Mouse (Mus musculus) limb, embryonic 11.5 days (tissue): ENCODE data around the gene Sox15. TPM values are rescaled to one million over a fixed set of nuclear protein-coding genes. Genes with fewer than 3 reads are reported as not detected.
A peak's percentile ranks its signal among the peaks of the same experiment; 100 is the strongest.
"Not testable (repeated sequence)": the region's sequence is repeated elsewhere in the genome, so short reads cannot be mapped to it uniquely, and the experiment has no call there.

Experiments used
- ATAC-seq: fragments of 200-750 bp; cut with Nextera tagmentation; 2 replicates; pipeline ENCODE4 v1.8.0; 2017; ENCODE audit warnings: low read depth; ENCODE audit not compliant: insufficient number of reproducible peaks, low FRiP score, low TSS enrichment
- DNase-seq: peaks from one replicate; pipeline ENCODE4 v3.0.0-alpha.2; 2015; ENCODE audit warnings: low spot score
- H3K27ac ChIP-seq: fragments of 300-500 bp; sonication (generic); replicated peaks from 2 replicates; pipeline ENCODE4 v1.5.1; 2014; ENCODE audit warnings: low read depth, mild to moderate bottlenecking, low read length
- H3K27me3 ChIP-seq: fragments of 300-500 bp; sonication (generic); 2 replicates; pipeline ENCODE4 v1.6.1; 2014; ENCODE audit warnings: mild to moderate bottlenecking, low read length, mixed read lengths; ENCODE audit not compliant: control insufficient read depth, insufficient read depth
- H3K36me3 ChIP-seq: fragments of 300-500 bp; sonication (generic); 2 replicates; pipeline ENCODE4 v1.6.1; 2014; ENCODE audit warnings: mild to moderate bottlenecking, low read length, moderate library complexity, mixed read lengths; ENCODE audit not compliant: control insufficient read depth, insufficient read depth
- H3K4me1 ChIP-seq: fragments of 300-500 bp; sonication (generic); 2 replicates; pipeline ENCODE4 v1.6.1; 2014; ENCODE audit warnings: low read length, mixed read lengths; ENCODE audit not compliant: control insufficient read depth, insufficient read depth
- H3K4me2 ChIP-seq: fragments of 300-500 bp; sonication (generic); 2 replicates; pipeline ENCODE4 v1.6.1; 2014; ENCODE audit warnings: low read depth, mild to moderate bottlenecking, moderate library complexity; ENCODE audit not compliant: severe bottlenecking
- H3K4me3 ChIP-seq: fragments of 300-500 bp; sonication (generic); 2 replicates; pipeline ENCODE4 v1.5.1; 2014; ENCODE audit warnings: low read depth, low read length
- H3K9ac ChIP-seq: fragments of 300-500 bp; sonication (generic); 2 replicates; pipeline ENCODE4 v1.6.1; 2014; ENCODE audit warnings: mild to moderate bottlenecking, low read length
- H3K9me3 ChIP-seq: fragments of 300-500 bp; sonication (generic); 2 replicates; pipeline ENCODE4 v1.6.1; 2016; ENCODE audit warnings: low read length; ENCODE audit not compliant: control insufficient read depth
- WGBS: fragments of 180-500 bp; shearing (Covaris S2); extraction: QIAGEN DNeasy Blood & Tissue Kit; methylation state at CpG from one replicate; pipeline ENCODE4 v1.1.7; 2014; 5-methylcytosine and 5-hydroxymethylcytosine counted together
- polyA plus RNA-seq: library from polyadenylated mRNA; unstranded; fragments of >200 nt; fragmentation: Nextera tagmentation; extraction: Ambion mirVana; gene quantifications from 2 replicates; pipeline ENCODE4 v1.2.1, GENCODE M21; 2014

Sox15 gene
- polyA plus RNA-seq, 1 experiment from 2014 or later, result 0.17 TPM

DNA sequence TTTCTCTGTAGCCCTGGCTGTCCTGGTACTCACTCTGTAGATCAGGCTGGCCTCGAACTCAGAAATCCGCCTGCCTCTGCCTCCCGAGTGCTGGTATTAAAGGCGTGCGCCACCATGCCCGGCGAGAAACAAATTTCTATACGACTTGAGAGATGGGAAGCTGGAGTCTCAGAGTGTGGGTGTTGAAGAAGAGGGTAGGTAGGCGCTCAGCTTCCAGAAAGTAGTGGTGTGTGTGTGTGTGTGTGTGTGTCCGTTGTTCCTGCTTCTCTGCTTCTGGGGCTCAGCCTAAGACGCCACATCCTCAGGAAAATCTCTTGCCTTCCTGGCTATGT is 40.9 kb upstream of the Sox15 start:
- not testable (repeated sequence) for H3K36me3 ChIP-seq, H3K27me3 ChIP-seq, H3K9ac ChIP-seq, H3K27ac ChIP-seq, ATAC-seq, H3K4me3 ChIP-seq, H3K4me2 ChIP-seq, H3K4me1 ChIP-seq, H3K9me3 ChIP-seq, DNase-seq
- 52% methylated on average over 11 of the region's 11 CpGs for WGBS

- DNase-seq, result no peak
- H3K9ac ChIP-seq, result no peak overlapping the region; the same call in 1 of the 2 replicates
- H3K36me3 ChIP-seq, result no peaks in the 10 kb centered on the region
- H3K27me3 ChIP-seq, result no peaks in the 10 kb centered on the region
- H3K9me3 ChIP-seq, result no peaks in the 10 kb centered on the region
- no peak overlapping the region for H3K27ac ChIP-seq
- peaks cover 3% of the 10 kb centered on the region; the same call in 1 of the 2 replicates for H3K4me1 ChIP-seq
- no peak overlapping the region for H3K4me3 ChIP-seq
- ATAC-seq, result no peak
- no peak overlapping the region for H3K4me2 ChIP-seq
- whole genome bisulfite sequencing, result 53% methylated on average over 10 of the region's 10 CpGs
These were observed 38.3 kb upstream of the Sox15 start for GRCm38 (mm10) chr11:69616781-69617180.

DNA sequence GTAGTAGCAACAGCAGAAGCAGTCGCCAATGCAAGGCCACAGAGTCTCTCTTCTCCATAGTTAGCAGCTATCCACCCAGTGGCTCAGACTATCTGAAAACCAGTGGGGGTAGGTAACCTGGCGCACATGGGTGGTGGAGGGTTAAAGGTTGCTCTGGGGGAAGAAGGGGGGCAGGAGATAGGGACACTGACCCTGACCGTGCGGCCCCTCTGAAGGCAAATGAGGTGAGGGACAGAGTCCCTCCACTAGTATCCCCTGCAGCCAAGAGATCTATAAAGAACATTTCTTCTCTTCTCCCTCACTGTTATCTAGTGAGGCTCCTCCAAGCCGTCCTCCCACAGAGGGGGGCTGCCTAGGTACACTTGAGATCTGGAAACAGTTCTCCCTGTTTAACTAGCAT is 37.3 kb upstream of the Sox15 start, which contains the start of gene Shbg:
TSS of gene Shbg (minus strand) at position 101 of the 400 bp plus-strand sequence.
- WGBS, result 67% methylated on average over 5 of the region's 5 CpGs

DNA sequence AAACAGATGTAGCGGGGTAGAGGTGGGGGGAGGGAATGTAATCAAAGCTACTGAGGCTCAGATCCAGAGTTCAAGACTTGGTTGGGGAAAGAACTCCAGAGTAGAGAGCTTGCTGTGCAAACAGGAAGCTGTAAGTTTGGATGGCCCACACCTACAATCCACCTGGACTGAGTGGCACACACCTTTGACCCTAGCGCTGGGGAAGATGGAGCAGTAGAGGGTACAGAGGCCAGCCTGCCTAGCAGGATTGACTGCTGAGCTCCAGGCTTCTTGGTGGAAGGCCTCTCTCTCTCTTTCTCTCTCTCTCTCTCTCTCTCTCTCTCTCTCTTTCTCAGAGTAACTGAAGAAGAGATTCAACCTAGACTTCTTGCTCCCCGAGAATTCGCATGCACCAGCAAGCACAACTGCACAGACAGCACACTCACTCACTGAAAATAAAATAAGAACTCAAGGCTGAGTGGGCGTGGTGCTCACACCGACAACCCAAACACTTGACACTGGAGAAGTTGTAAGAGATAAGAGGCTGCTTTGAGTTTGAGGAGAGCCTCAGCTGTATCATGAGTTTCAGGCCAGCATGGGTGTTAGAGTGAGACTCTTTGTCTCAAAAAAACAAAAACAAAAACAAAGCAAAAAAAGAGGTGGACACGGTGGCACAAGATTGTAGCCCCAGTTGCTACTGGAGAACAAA is 34.6 kb upstream of the Sox15 start:
- Histone ChIP-seq H3K27me3 (no peaks in the 10 kb centered on the region), H3K9ac (no peak overlapping the region), H3K36me3 (no peaks in the 10 kb centered on the region), H3K9me3 (no peaks in the 10 kb centered on the region), H3K4me1 (peaks cover 8% of the 10 kb centered on the region), H3K4me3 (no peak overlapping the region), H3K4me2 (no peak overlapping the region), H3K27ac (no peak overlapping the region)
- WGBS, result 92% methylated on average over 7 of the region's 7 CpGs
- DNase-seq, result no peak
- no peak for ATAC-seq

More for the DNA sequence above, 37.3 kb upstream of the Sox15 start, which contains the start of gene Shbg:
- H3K27ac ChIP-seq, result no peak within 1 kb of the TSS
- H3K4me2 ChIP-seq, result no peak within 1 kb of the TSS
- H3K4me1 ChIP-seq, result peaks cover 8% of the 10 kb centered on the region
- H3K9me3 ChIP-seq, result no peaks in the 10 kb centered on the region
- H3K9ac ChIP-seq, result no peak within 1 kb of the TSS; the same call in 1 of the 2 replicates
- DNase-seq, result no peak
- ATAC-seq, result no peak
- no peaks in the 10 kb centered on the region for H3K27me3 ChIP-seq
- H3K4me3 ChIP-seq, result no peak within 1 kb of the TSS
- H3K36me3 ChIP-seq, result no peaks in the 10 kb centered on the region

DNA sequence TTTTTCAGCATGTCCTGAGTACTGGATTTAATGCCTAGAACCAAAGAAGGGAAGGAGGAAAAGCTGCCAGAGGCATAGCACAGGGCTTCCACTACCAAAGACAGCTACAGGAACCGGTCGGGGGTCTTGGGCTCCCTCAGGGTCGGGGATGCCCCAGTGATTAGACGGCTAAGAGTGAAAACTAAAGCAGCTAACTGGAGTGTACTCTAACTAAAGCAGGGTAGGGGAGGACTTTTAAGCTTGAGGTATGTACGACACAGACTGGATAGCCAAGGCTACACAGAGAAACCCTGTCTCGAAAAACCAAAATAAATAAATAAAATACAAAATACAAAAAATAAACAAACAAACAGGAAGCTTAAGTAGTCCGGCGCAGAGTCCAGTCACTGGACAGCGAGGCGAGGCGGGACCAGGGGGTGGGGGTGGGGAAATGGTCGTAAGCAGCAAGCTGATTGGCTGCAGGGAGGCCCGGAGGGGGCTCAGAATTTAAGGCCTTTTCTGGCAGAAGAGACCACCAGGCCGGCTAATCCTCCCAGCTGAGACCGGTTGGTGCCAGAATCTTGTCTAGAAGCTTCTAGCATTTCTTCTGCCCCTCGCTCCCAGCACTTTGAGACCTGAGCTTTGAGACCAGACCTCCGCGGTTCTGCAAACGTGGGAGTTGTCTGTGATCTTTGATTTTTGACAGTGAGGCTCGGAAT is 33.4 kb upstream of the Sox15 start, which contains the start of gene Sat2:
TSS of gene Sat2 (plus strand) at position 454 of the 698 bp plus-strand sequence.
- H3K27me3 ChIP-seq, result no peaks in the 10 kb centered on the region
- peak; percentile 80 for DNase-seq
- 1% methylated on average over 20 of the region's 20 CpGs for WGBS
- peak within 1 kb of the TSS; percentile 60 for H3K9ac ChIP-seq
- no peaks in the 10 kb centered on the region for H3K36me3 ChIP-seq
- no peak within 1 kb of the TSS for H3K27ac ChIP-seq
- H3K9me3 ChIP-seq, result no peaks in the 10 kb centered on the region
- ATAC-seq, result peak; percentile 59
- H3K4me1 ChIP-seq, result peaks cover 8% of the 10 kb centered on the region
- H3K4me2 ChIP-seq, result peak within 1 kb of the TSS; percentile 70
- peak within 1 kb of the TSS; percentile 34 for H3K4me3 ChIP-seq

DNA sequence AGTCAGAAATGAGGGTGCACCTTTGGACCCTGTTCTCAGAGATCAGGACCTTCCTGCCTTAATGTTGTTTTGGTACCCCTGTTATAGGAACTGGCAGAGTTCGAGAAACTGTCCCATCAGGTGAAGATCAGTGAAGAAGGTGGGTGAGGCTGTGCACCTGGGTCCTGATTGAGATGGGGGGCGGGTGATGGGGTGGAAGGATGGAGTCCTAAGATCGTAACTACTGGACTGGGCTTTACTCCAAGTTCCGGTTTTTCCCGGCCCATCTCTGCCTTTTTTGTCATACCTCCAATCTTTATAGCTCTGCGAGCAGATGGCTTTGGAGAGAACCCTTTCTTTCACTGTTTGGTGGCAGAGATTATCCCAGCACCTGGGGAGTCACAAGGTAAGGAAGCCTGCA is 32.7 kb upstream of the Sox15 start:
- Histone ChIP-seq H3K36me3 (no peaks in the 10 kb centered on the region), H3K27ac (no peak overlapping the region), H3K4me2 (peak overlapping the region; percentile 70), H3K9ac (peak overlapping the region; percentile 60), H3K27me3 (no peaks in the 10 kb centered on the region), H3K4me3 (peak overlapping the region; percentile 34), H3K9me3 (no peaks in the 10 kb centered on the region), H3K4me1 (peaks cover 8% of the 10 kb centered on the region)
- ATAC-seq, result 0 out of 2 replicates have a peak, but pooled peaks have one; percentile 13
- no peak for DNase-seq
- WGBS, result 47% methylated on average over 6 of the region's 6 CpGs

GRCm38 (mm10) chr11:69623006-69623405 is 32.1 kb upstream of the Sox15 start:
- no peak overlapping the region for H3K9ac ChIP-seq
- 69% methylated on average over 4 of the region's 4 CpGs for WGBS
- H3K4me1 ChIP-seq, result peaks cover 8% of the 10 kb centered on the region
- H3K27me3 ChIP-seq, result no peaks in the 10 kb centered on the region
- H3K9me3 ChIP-seq, result no peaks in the 10 kb centered on the region
- H3K4me3 ChIP-seq, result no peak overlapping the region
- no peaks in the 10 kb centered on the region for H3K36me3 ChIP-seq
- no peak overlapping the region for H3K4me2 ChIP-seq
- no peak overlapping the region for H3K27ac ChIP-seq
- no peak for ATAC-seq
- DNase-seq, result no peak

DNA sequence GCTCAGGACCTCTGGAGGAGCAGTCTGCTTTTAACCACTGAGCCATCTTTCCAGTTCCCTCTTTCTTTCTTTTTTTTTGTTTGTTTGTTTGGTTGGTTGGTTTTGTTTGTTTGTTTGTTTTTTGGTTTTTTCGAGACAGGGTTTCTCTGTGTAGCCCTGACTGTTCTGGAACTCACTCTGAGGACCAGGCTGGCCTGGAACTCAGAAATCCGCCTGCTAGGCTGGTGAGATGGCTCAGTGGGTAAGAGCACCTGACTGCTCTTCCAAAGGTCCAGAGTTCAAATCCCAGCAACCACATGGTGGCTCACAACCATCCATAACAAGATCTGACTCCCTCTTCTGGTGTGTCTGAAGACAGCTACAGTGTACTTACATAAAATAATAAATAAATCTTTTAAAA is 30.8 kb upstream of the Sox15 start:
- not testable (repeated sequence) for H3K27me3 ChIP-seq, H3K4me3 ChIP-seq, H3K9ac ChIP-seq, H3K4me1 ChIP-seq, H3K9me3 ChIP-seq, ATAC-seq, H3K27ac ChIP-seq, DNase-seq, H3K36me3 ChIP-seq, H3K4me2 ChIP-seq
- WGBS, result 85% methylated on average over 2 of the region's 2 CpGs
